Mouse (Mus musculus): ENCODE results near the gene Nodal. TPM values are rescaled to one million over a fixed set of nuclear protein-coding genes. Genes with fewer than 3 reads are reported as not detected.

Gene Nodal
- total and polyA plus RNA-seq, 3 experiments = 0.13 TPM; not detected in 2

DNA sequence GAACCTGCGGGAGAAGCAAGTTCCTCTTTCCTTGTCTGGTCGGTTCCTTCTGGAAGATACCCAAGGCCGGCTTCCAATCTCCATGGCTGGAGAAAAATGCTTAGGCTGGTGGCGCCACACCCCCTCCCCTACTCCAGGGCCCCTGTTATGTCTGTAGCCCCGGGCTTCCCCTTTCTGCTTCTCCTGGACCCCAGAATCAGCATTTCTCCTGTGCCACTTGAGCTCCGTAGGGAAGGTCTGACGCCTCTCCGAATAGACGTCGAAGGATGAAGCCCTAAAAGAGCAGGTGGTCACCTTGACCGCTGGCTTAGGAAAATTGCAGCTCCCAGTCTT lies 34.1 kb upstream of the Nodal start:
- in situ Hi-C loops (cut with MboI; ENCODE audit: low pct_ligation_motif_present, low pct_unique_long_range_greater_than_20kb, low sequenced_read_pairs) (no loop called here), dilution Hi-C loops (cut with MboI; ENCODE audit: extremely low pct_ligation_motif_present, extremely low pct_unique_long_range_greater_than_20kb, low sequenced_read_pairs) (no loop called here)
- DNase-seq (ENCODE audit: extremely low read depth) = no peak
- Histone ChIP-seq H3K36me3 (replicated peaks in 1 of 2; ENCODE audit: control insufficient read depth in 1 of 2, insufficient read depth in 1 of 2, low read length in 1 of 2) (no peaks in the 10 kb centered on the region), H3K4me1 (ENCODE audit: control insufficient read depth in 1 of 2, insufficient read depth in 2 of 2) (peaks cover 7 to 45% of the 10 kb centered on the region in 2 experiments), H3K9me3 (replicated peaks; ENCODE audit: low read length) (no peaks in the 10 kb centered on the region), H3K4me3 (replicated peaks in 1 of 3; ENCODE audit: low read depth in 2 of 3, low read length in 2 of 3, poor library complexity in 1 of 3) (peak overlapping the region; percentile 32 to 61 (median 56)), H3K27ac (ENCODE audit: insufficient read depth, low read depth) (no peak overlapping the region), H3K9ac (ENCODE audit: insufficient read depth, low read depth) (peak overlapping the region; percentile 23), H3K79me2 (replicated peaks; ENCODE audit: control insufficient read depth, extremely low read depth, insufficient read depth, poor library complexity, severe bottlenecking) (no peaks in the 10 kb centered on the region), H3K4me2 (ENCODE audit: insufficient read depth, low read depth, poor library complexity, severe bottlenecking) (peak overlapping the region; percentile 70), H3K27me3 (replicated peaks) (peaks cover 19% of the 10 kb centered on the region)
- no peak for TF ChIP-seq PAX5 (IDR thresholded peaks at IDR 0.05; ENCODE audit: low read length)
- TF ChIP-seq NRF1 (IDR thresholded peaks at IDR 0.05; ENCODE audit: low read depth, low read length) = no peak
- TF ChIP-seq USF1 (IDR thresholded peaks at IDR 0.05; ENCODE audit: low read depth, low read length) = no peak
- TF ChIP-seq POLR2AphosphoS2 (IDR thresholded peaks at IDR 0.05; ENCODE audit: low read depth, low read length) = no peak
- TF ChIP-seq ZC3H11A (IDR thresholded peaks at IDR 0.05; ENCODE audit: low read depth, low read length) = no peak
- TF ChIP-seq ELF1 (IDR thresholded peaks at IDR 0.05; ENCODE audit: low read depth, low read length) = no peak
- no peak for TF ChIP-seq MAFK (IDR thresholded peaks at IDR 0.05; ENCODE audit: insufficient replicate concordance, low read length)
- no peak for TF ChIP-seq HCFC1 (IDR thresholded peaks at IDR 0.05; ENCODE audit: low read depth, low read length)
- TF ChIP-seq SIN3A (IDR thresholded peaks at IDR 0.05; ENCODE audit: low read length) = no peak
- no peak for TF ChIP-seq JUN (IDR thresholded peaks at IDR 0.05; ENCODE audit: insufficient read depth, low read depth, low read length)
- TF ChIP-seq RCOR1 (conservative IDR thresholded peaks at IDR 0.05; ENCODE audit: low read depth, low read length) = no peak
- no peak for TF ChIP-seq NELFE (IDR thresholded peaks at IDR 0.05; ENCODE audit: low read depth, low read length)
- no peak for TF ChIP-seq TCF12 (IDR thresholded peaks at IDR 0.05; ENCODE audit: low read depth, low read length)
- TF ChIP-seq UBTF (IDR thresholded peaks at IDR 0.05; ENCODE audit: low read depth, low read length) = no peak
- TF ChIP-seq MAX (IDR thresholded peaks at IDR 0.05; ENCODE audit: low read length) = no peak
- TF ChIP-seq MXI1 (IDR thresholded peaks at IDR 0.05; ENCODE audit: low read depth, low read length) = no peak
- TF ChIP-seq MAZ (IDR thresholded peaks at IDR 0.05; ENCODE audit: low read depth, low read length) = no peak
- no peak for TF ChIP-seq IRF4 (IDR thresholded peaks at IDR 0.05; ENCODE audit: low read depth, low read length)
- TF ChIP-seq ZKSCAN1 (IDR thresholded peaks at IDR 0.05; ENCODE audit: borderline replicate concordance, low read depth, low read length) = no peak
- no peak for TF ChIP-seq E2F4 (IDR thresholded peaks at IDR 0.05; ENCODE audit: insufficient replicate concordance, low read depth, low read length)

DNA sequence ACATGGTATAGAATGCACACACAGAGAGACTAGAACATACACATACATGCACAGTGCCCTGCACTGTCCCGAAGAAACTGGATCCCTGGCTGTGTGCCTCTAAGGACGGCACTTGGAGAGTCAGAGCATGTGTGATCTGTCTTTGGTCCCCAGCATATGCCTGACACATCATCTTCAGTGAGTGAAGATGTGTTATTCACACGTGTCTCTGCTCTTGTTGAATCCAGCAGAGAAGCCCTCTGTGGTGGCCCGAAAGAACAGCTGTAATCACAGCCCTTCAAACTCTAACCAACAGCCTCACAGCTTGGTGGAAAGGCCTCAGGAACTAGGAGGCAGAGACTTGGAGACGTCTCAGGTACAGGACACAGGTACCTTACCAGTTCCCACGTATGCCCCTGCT lies 32.6 kb upstream of the Nodal start:
- H3K4me2 ChIP-seq (ENCODE audit: insufficient read depth, low read depth, poor library complexity, severe bottlenecking) = no peak overlapping the region
- H3K27me3 ChIP-seq (replicated peaks) = peaks cover 18% of the 10 kb centered on the region
- H3K4me3 ChIP-seq (replicated peaks in 1 of 3; ENCODE audit: low read depth in 2 of 3, low read length in 2 of 3, poor library complexity in 1 of 3) = no peak overlapping the region
- no peaks in the 10 kb centered on the region for H3K36me3 ChIP-seq (replicated peaks in 1 of 2; ENCODE audit: control insufficient read depth in 1 of 2, insufficient read depth in 1 of 2, low read length in 1 of 2)
- no peak overlapping the region for H3K9ac ChIP-seq (ENCODE audit: insufficient read depth, low read depth)
- H3K79me2 ChIP-seq (replicated peaks; ENCODE audit: control insufficient read depth, extremely low read depth, insufficient read depth, poor library complexity, severe bottlenecking) = no peaks in the 10 kb centered on the region
- no peaks in the 10 kb centered on the region for H3K9me3 ChIP-seq (replicated peaks; ENCODE audit: low read length)
- no peak overlapping the region for H3K27ac ChIP-seq (ENCODE audit: insufficient read depth, low read depth)
- dilution Hi-C loops (cut with MboI; ENCODE audit: extremely low pct_ligation_motif_present, extremely low pct_unique_long_range_greater_than_20kb, low sequenced_read_pairs) = no loop called here
- in situ Hi-C loops (cut with MboI; ENCODE audit: low pct_ligation_motif_present, low pct_unique_long_range_greater_than_20kb, low sequenced_read_pairs) = loop anchor here (5.0 kb wide), 1 partner anchor 48 kb away; no protein-coding TSS in a partner anchor
- TF ChIP-seq SMC3 (IDR thresholded peaks at IDR 0.05; ENCODE audit: low read depth, low read length) = no peak
- TF ChIP-seq ZKSCAN1 (IDR thresholded peaks at IDR 0.05; ENCODE audit: borderline replicate concordance, low read depth, low read length) = no peak
- no peak for TF ChIP-seq JUN (IDR thresholded peaks at IDR 0.05; ENCODE audit: insufficient read depth, low read depth, low read length)
- TF ChIP-seq ETS1 (conservative IDR thresholded peaks at IDR 0.05; ENCODE audit: low read depth, low read length) = no peak
- TF ChIP-seq UBTF (IDR thresholded peaks at IDR 0.05; ENCODE audit: low read depth, low read length) = no peak
- TF ChIP-seq BHLHE40 (IDR thresholded peaks at IDR 0.05; ENCODE audit: low read depth, low read length) = no peak
- TF ChIP-seq POLR2A (IDR thresholded peaks at IDR 0.05; ENCODE audit: low read depth, low read length) = no peak
- no peak for TF ChIP-seq E2F4 (IDR thresholded peaks at IDR 0.05; ENCODE audit: insufficient replicate concordance, low read depth, low read length)
- no peak for TF ChIP-seq MYC (IDR thresholded peaks at IDR 0.05; ENCODE audit: low read depth, low read length)
- no peak for TF ChIP-seq RCOR1 (conservative IDR thresholded peaks at IDR 0.05; ENCODE audit: low read depth, low read length)
- H3K4me1 ChIP-seq (ENCODE audit: control insufficient read depth in 1 of 2, insufficient read depth in 2 of 2) = peaks cover 7 to 45% of the 10 kb centered on the region in 2 experiments
- no peak for DNase-seq (ENCODE audit: extremely low read depth)

All from CH12.LX (cell line).